Mouse (Mus musculus) thymus, adult 2 months (tissue): ENCODE data around the gene Adamtsl5.

ENCODE experiments used
- CTCF ChIP-seq: fragments of 200-500 bp; IDR thresholded peaks from 2 replicates; pipeline ENCODE4 v1.5.1; 2012; ENCODE audit warnings: mild to moderate bottlenecking, control low read depth, low read length, moderate library complexity, borderline replicate concordance; ENCODE audit not compliant: control insufficient read depth, poor library complexity, insufficient read depth; ENCODE audit errors: extremely low read depth
- POLR2A ChIP-seq: fragments of 200-500 bp; IDR thresholded peaks from 2 replicates; pipeline ENCODE4 v1.6.1; 2012; ENCODE audit warnings: mild to moderate bottlenecking, low read length, control low read depth, moderate library complexity; ENCODE audit not compliant: control insufficient read depth, poor library complexity, insufficient read depth; ENCODE audit errors: extremely low read depth

GRCm38 (mm10) chr10:80355431-80355830 lies 7.2 kb upstream of the Adamtsl5 start:
- TF ChIP-seq CTCF (no peak), POLR2A (no peak)
